Mouse (Mus musculus) left cerebral cortex, postnatal 36 days (tissue): ENCODE measurements at regions not wholly inside any gene's neighbourhood (a gene's known extent, or its start where the extent isn't known, plus 50 kb on each side); places are given as distances from the start of the nearest gene placed in this dataset.

Source experiments
- DNase-seq, 2 experiments: peaks; one replicate each; pipeline ENCODE4 v3.0.0; 2021 to 2022; ENCODE audit warnings: low spot score in 2 of 2, mixed read lengths in 1 of 2
- intact Hi-C: fragments of 180-260 bp; cut with DNase I; formaldehyde crosslinking; loops from one replicate; pipeline ENCODE4 v1.15.1; 2025

- peak; percentile 31 to 34 for DNase-seq
- intact Hi-C loops, result no loop called here
Measured at GRCm38 (mm10) chr3:54103098-54103497, 52.7 kb upstream of the Trpc4 start.

DNA sequence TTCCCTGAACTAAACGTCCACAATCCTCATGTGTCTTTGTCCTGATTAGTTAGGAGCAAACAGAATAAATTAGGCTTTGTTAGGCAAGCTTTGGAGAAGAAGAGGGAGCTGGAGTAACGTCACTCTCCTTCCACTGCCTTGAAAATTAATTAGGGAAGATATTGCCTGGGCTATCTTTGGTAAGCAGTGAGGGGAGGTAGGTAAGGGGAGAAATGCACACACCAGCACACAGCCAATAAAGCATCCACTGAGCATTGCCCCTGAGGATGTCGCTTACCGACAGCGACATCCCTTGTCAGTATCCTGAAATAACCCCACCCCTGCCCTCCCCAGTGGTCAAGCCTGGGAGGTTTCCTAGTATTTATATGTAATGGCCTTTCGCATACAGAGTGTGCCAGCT, 72.2 kb upstream of the Trpc4 start:
- no peak for DNase-seq
- intact Hi-C loops, result no loop called here

GRCm38 (mm10) chr3:54076461-54076860, 79.4 kb upstream of the Trpc4 start:
- DNase-seq, result no peak
- intact Hi-C loops, result no loop called here

DNA sequence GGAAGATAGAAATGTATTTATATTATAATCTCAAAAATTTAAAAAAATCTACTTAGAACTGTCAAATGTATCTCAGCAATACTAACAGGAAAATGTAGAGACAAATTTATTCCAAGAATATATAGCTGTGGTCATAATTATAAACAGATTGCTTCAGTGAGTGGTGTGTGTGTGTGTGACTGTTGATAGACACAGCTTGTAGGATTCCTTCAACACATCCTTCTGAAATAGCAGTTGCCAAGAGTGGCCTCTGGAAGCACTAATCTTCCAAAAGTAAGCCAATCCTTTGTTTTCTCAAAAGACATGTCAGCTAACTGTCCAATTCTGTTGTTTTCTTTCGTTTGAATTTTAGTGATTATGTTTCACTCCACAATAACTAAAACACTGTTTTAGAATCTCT, 95.2 kb upstream of the Trpc4 start:
- intact Hi-C loops, result no loop called here

GRCm38 (mm10) chr3:54054376-54054775, 101.5 kb upstream of the Trpc4 start:
- intact Hi-C loops, result no loop called here
- DNase-seq, result no peak

More for the DNA sequence above, 95.2 kb upstream of the Trpc4 start:
- no peak for DNase-seq

GRCm38 (mm10) chr3:54049370-54049769, 106.5 kb upstream of the Trpc4 start:
- intact Hi-C loops, result no loop called here
- peak; percentile 10 to 17 for DNase-seq

DNA sequence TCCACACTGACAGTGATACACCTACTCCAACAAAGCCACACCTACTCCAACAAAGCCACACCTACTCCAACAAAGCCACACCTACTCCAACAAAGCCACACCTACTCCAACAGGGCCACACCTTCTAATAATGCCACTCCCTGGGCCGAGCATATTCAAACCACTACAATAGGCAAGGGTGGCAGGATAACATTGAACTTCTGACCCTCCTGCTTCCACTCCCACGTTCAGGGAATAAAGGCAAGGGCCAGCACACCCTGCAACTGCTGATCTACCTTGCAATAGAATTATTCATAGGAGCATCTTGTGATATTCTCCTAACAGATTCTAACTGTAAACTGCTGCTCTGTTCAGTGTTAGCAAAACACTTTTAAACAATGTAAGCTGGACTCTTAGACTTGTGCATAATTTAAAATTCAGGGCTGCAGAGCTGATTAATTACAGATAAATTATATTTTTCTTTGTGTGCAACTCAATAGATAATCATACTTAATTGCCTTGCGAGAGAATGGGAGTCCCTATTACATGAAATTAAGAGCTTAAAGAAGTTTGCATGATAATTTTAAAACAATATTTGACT, 107.7 kb upstream of the Trpc4 start:
- intact Hi-C loops, result no loop called here
- no peak for DNase-seq

DNA sequence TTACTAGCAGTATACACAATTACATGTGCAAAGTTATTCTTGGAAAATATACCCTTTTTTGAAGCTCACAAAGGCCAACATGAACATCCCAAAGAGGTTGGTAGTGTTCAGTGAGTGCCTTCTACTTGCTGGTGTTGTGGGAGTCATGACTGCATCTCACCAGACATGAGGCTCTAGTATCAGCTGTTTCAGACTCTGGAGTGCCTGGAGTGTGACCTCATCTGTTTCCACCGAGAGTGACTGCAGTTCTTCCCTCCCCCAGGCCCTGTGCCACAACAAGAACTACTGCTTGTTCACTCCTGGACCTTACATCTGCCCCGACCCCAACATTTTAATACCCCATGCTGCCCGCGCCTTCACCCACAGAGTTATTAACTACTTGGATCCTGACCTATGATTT, 128.5 kb upstream of the Trpc4 start:
- DNase-seq, result no peak

GRCm38 (mm10) chr3:54020196-54020595, 135.6 kb upstream of the Trpc4 start:
- DNase-seq, result no peak
- intact Hi-C loops, result no loop called here

More for the DNA sequence above, 128.5 kb upstream of the Trpc4 start:
- intact Hi-C loops, result no loop called here

DNA sequence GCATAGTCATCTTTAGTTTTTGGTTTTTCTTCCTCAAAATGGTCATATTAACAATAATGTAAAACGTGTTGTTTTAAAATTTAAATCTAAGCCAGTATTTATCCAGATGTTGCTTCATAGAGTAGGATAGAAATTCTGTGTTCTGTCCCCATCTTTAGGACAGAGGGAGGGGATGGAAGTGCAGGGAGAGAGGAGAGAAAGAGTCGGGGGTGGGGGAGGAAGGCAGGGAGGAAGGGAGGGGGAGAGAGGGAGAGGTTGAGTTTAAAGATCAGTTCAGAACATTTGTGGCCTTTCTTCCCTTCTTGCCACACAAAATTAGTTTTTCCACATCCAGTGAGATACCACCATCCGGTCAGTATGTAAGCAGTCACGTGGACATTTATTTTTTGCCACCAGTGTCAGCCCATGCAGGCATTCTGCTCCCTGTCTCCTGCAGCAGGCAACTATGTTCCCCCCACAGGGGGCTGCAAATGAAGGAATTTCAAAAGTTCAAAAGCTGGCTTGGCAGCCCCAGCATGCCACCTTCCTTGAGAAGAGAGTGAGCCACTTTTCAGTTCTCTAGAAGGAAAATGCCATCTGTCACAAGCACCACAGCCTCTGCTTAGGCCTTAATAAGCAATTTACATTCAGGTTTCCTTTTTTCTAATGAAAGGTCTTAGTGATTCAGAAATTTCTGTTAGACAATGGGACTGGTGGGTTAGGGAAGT, 137.7 kb upstream of the Trpc4 start:
- intact Hi-C loops, result no loop called here
- no peak for DNase-seq

DNA sequence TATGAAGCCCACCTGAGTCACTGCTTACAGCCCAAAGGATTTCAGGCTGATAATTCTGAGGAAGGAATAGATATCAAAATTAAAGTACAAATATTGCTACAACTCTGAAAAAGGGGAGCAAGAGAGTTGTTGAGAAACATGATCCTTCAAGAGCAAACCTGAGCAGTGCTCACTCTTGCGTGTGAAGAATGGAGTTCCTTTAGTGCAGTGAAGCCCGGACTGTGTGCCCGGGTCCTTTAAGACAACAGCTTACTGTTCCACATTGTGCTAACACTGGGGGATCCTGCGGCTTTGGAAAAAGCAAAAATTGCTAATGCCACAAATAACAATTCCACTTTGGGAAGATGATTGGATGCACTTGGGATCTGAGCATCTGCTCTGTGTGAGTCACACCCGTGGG, 139.0 kb upstream of the Trpc4 start:
- intact Hi-C loops, result no loop called here
- DNase-seq, result no peak

GRCm38 (mm10) chr3:54011016-54011415, 144.8 kb upstream of the Trpc4 start:
- no peak for DNase-seq
- intact Hi-C loops, result no loop called here

DNA sequence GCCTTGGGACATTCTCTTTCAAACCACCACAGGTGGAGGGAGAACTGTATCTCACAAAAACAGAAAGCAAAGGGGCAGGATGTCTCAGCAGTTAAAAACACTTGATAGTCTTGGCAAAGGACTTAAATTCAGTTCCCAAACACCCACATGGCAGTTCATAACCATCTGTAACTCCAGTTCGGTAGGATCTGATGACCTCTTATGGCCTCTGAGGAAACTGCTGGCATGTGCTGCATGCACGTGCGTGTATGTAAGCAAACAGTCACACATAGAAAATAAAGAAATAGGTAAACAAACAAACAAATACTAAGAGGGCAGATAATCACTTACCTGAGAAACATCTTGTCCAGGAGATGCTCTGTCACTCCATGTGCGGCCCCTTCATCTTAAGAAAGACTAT, 129.4 kb upstream of the Ufm1 start:
- intact Hi-C loops, result no loop called here
- no peak for DNase-seq

DNA sequence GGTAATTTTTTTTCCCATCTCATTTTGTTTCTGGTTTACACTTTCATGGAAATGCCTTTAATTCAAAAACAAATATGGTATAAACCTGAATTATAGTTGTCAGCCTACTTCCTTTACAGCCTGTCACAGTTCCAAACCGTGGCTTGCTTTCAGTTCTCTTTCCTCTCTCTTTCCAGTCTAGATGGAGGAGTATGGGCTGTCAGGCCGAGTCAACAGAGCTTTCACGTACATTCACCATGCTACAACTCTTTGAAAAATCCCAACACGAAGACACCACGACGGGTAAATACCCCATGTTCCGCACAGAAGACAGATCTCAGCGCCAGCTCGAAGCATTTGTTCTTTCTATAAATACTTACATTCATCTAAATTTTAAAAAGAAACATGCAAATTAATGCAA, 125.2 kb upstream of the Ufm1 start:
- peak; percentile 17 to 24 for DNase-seq
- intact Hi-C loops, result no loop called here

DNA sequence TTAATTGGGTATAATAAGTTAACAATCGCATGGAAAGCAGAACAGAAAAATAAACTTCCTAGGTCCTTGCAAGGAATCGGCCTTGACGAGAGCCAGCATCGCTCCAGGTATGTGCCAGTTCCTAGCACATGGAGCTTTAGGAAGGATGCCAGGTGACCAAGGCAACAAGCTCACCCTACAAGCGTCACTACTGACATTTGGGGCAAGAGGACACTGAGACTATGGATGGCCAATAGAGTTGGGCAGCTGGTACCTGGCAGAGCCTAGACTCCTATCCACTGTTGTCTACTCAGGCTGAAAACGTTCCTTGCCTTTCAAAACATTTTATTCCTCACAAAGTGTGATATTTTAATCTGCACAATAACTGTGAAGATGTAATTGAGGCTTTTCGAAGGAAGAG, 124.6 kb upstream of the Ufm1 start:
- intact Hi-C loops, result no loop called here
- DNase-seq, result peak in 1 of 2 experiments; percentile 16

- intact Hi-C loops, result no loop called here
- DNase-seq, result no peak
Measured at GRCm38 (mm10) chr3:53987316-53987715, 123.7 kb upstream of the Ufm1 start.

- intact Hi-C loops, result no loop called here
- DNase-seq, result no peak
Measured at GRCm38 (mm10) chr3:53984743-53985550, 121.3 kb upstream of the Ufm1 start.

DNA sequence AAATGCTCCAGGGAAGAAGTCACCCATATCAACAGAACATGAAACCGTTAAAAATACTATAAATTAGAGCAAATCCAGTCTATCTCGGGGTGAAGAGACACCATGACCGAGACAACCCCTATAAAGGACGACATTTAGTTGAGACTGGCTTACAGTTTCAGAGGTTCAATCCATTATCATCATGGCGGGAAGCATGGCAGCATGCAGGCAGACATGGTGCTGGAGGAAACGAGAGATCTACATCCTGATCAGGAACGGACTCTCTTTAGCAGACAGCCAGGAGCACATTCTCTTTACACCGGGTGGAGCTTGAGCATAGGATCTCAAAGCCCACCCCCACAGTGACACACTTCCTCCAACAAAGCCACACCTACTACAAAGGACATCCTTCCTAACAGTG, 118.7 kb upstream of the Ufm1 start:
- intact Hi-C loops, result no loop called here
- DNase-seq, result no peak

DNA sequence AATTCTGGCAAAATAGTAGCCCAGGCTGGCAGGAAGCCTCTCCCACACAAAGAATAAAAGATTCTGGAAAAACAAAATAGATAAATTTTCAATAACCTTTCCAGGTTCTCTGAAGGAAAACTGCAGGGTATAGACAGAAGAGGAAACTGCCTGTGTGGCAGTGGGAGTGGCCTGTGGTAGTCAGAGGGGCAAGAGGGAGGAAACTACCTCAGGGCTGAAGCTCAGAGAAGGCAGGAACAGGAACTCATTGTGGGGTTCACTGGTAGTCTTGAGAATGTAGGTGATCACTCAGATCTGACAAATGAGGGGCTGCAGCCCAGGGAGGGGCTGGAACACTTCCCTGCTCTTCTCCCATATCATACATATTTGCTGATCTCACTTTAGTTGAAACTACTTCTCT, 118.0 kb upstream of the Ufm1 start:
- intact Hi-C loops, result no loop called here
- no peak for DNase-seq

DNA sequence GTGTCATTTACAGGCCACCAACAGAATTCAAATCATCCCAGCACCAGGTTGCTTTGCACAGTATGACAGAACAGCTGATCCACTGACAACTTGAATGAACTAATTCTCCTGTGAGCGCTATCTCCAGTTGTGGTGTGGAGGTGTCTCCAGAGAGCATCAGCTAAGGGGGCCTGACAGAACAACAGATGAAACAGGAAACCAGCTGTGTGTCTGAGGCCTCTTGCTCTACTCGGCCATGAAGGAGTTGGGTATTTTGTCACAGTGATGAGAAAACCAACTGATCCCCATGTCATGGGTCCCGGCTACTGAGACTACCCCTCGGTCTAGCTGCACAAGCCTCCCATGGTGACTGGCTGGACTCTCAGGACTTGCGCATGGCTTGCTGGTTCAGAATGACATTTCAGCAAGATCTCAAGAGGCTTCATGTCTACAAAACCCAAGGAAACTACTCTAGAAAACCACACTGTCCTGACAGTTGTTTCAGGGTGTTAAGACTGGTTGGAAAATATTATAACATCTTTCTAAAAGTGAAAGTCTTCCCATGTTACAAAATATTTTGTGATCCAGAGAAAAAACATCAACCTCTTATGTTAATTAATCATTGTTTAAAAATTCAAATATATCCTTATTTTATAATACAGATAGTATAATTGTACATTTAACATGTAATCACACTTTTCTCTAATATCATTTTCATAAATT, 113.9 kb upstream of the Ufm1 start:
- DNase-seq, result no peak
- intact Hi-C loops, result no loop called here
